Mouse (Mus musculus) common myeloid progenitor, adult 5-6 weeks (primary cell): Measurements from ENCODE around the gene D2hgdh. TPM values are rescaled to one million over a fixed set of nuclear protein-coding genes. Genes with fewer than 3 reads are reported as not detected.
"Not testable (repeated sequence)": the region's sequence is repeated elsewhere in the genome, so short reads cannot be mapped to it uniquely, and the experiment has no call there.

Experiments
- ATAC-seq: replicated peaks from 2 replicates; pipeline ENCODE4 v1.8.0; 2016; ENCODE audit warnings: low read depth, mild to moderate bottlenecking, moderate TSS enrichment, inconsistent platforms; ENCODE audit not compliant: poor library complexity, severe bottlenecking
- total RNA-seq: library from RNA; stranded (forward); fragments of 200-1000, 187-1606 nt; gene quantifications from 2 replicates; pipeline ENCODE4 v1.2.3, GENCODE M21; 2017

The D2hgdh gene
- total RNA-seq, 1 experiment from 2014 or later, result 17.0 TPM

- ATAC-seq, result 0 out of 2 replicates have a peak, but pooled peaks have one; percentile 6
These were observed 1.2 kb downstream of the D2hgdh start for GRCm38 (mm10) chr1:93825771-93826539.

GRCm38 (mm10) chr1:93826540-93826835, 1.8 kb downstream of the D2hgdh start:
- ATAC-seq, result no peak

- peak; percentile 92 for ATAC-seq
These were observed 8.1 kb downstream of the D2hgdh start for GRCm38 (mm10) chr1:93832754-93833360.

GRCm38 (mm10) chr1:93834671-93835150, 10.0 kb downstream of the D2hgdh start:
- ATAC-seq, result no peak

GRCm38 (mm10) chr1:93835211-93835610, 10.5 kb downstream of the D2hgdh start:
- ATAC-seq, result no peak

- ATAC-seq, result no peak
These were observed 11.3 kb downstream of the D2hgdh start for GRCm38 (mm10) chr1:93835876-93836531.

- ATAC-seq, result no peak
These were observed 11.8 kb downstream of the D2hgdh start for GRCm38 (mm10) chr1:93836532-93836913.

GRCm38 (mm10) chr1:93837335-93837734, 12.6 kb downstream of the D2hgdh start:
- ATAC-seq, result no peak

- ATAC-seq, result not testable (repeated sequence)
These were observed 13.9 kb downstream of the D2hgdh start for GRCm38 (mm10) chr1:93838569-93838968.

- peak; percentile 99 for ATAC-seq
These were observed 21.2 kb downstream of the D2hgdh start for GRCm38 (mm10) chr1:93845766-93846366.

- peak; percentile 78 for ATAC-seq
These were observed 31.1 kb downstream of the D2hgdh start for GRCm38 (mm10) chr1:93855790-93856189.

- ATAC-seq, result no peak
These were observed 32.7 kb downstream of the D2hgdh start for GRCm38 (mm10) chr1:93857370-93857769.

- no peak for ATAC-seq
These were observed 33.3 kb downstream of the D2hgdh start for GRCm38 (mm10) chr1:93857991-93858390.

GRCm38 (mm10) chr1:93859619-93860018, 34.9 kb downstream of the D2hgdh start:
- ATAC-seq, result peak; percentile 36; the same call in 1 of the 2 replicates

- not testable (repeated sequence) for ATAC-seq
These were observed 36.3 kb downstream of the D2hgdh start, which contains the start of gene Gal3st2 for GRCm38 (mm10) chr1:93861048-93861447. Gal3st2 (plus strand) TSS chr1:93861306.

- ATAC-seq, result 0 out of 2 replicates have a peak, but pooled peaks have one; percentile 29
These were observed 46.9 kb downstream of the D2hgdh start for GRCm38 (mm10) chr1:93871594-93872105.

- not testable (repeated sequence) for ATAC-seq
These were observed 49.7 kb downstream of the D2hgdh start for GRCm38 (mm10) chr1:93874405-93874804.

- ATAC-seq, result not testable (repeated sequence)
These were observed 57.1 kb downstream of the D2hgdh start for GRCm38 (mm10) chr1:93881778-93882177.

GRCm38 (mm10) chr1:93890936-93891335, 66.2 kb downstream of the D2hgdh start:
- not testable (repeated sequence) for ATAC-seq

GRCm38 (mm10) chr1:93897395-93897794, 72.7 kb downstream of the D2hgdh start:
- peak; percentile 58; the same call in 1 of the 2 replicates for ATAC-seq
